Mouse (Mus musculus): ENCODE results near the gene Mpzl3.

Mpzl3 gene

DNA sequence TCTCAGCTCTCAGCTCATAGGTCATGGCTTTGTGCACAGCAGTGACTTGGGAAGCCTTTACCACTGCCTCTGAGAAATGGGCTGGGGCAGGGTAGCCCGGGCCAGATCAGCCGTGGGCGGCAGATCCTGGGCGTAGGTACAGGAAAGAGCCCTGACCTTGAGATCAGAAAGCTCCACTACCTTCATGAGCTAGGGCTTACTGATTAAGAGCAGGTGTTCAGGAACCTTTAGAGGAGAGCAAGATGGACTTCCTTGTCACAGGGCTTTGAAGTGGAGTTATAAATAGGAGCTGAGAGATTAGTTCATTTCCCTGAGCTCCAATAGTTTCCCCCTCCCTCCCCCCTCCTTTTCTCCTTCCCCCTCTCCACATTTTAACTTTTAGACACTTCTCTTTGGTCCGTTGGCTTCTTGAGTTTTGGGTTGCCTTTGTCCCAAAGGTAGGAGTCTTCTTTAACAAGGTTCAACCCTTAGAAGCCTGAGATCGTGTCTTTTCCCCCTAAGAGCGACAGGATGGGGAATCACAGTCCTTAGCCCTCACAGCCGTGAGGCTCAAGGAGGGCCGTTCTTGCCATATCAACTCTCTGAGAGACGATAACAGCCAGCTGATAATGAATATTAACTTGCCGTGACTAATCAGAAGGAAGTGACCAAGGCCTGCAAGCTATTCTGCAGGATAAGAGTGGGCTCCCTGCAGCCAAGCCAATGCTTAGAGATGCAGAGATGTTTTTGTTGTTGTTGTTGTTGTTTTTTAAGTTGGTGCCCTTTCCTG is 48.4 kb downstream of the Mpzl3 start:
- DNase-seq (ENCODE audit: low spot score), result no peak

DNA sequence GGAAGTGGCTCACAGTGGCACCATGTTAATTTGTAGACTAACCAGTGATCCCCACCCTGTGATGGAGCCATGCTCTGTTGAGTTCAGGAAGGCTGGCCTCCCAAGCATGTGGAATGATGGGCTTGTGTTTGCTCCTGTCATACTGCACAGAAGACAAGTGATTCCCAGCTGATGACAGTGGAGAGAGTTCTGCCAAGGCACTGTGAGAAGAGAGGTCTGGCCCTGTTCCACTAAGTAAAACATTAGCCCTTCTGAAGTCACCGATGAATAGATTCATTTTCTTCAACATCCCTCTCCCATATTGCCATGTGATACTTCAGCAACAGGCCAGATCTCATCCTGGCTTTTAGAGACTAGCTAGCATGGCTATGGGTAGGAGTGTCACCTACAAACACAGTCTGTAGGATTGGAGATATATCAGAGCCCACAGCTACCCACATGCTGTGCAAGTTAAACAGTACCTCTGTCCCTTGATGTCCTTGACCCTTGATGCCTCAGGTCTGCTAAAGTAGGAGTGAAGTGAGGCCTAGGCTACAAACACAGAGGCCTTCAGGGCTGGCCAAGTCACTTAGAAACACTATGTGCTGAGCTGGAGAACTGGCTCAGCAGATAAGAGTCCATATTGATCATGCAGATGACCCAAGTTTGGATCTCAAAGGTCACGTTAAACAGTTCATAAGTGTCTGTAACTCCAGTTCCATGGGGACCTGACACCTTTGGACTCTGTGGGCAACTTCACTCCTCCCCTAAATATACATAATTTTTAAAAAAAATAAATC is 50.8 kb downstream of the Mpzl3 start:
- DNase-seq (ENCODE audit: low spot score), result no peak

- DNase-seq (ENCODE audit: low spot score), result peak; percentile 25
These were observed 60.7 kb downstream of the Mpzl3 start for GRCm38 (mm10) chr9:45115706-45116105.

DNA sequence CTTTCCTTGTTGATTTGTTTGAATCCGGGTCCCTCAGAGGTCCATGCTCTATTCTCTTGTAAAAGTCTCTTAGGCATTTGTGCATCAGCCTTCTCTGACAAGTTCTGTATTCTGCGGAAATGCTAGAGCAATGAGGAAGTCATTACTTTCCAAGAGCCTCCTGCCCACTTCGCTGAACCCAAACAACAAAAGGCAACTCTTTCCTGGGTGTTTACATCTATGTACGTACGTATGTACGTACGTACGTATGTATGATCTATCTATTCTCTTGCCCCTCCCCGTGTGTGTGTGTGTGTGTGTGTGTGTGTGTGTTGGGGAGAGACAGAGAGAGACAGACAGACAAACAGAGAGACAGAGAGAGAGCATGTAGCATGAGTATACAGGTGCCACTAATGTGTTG is 61.8 kb downstream of the Mpzl3 start:
- no peak for DNase-seq (ENCODE audit: low spot score)

DNA sequence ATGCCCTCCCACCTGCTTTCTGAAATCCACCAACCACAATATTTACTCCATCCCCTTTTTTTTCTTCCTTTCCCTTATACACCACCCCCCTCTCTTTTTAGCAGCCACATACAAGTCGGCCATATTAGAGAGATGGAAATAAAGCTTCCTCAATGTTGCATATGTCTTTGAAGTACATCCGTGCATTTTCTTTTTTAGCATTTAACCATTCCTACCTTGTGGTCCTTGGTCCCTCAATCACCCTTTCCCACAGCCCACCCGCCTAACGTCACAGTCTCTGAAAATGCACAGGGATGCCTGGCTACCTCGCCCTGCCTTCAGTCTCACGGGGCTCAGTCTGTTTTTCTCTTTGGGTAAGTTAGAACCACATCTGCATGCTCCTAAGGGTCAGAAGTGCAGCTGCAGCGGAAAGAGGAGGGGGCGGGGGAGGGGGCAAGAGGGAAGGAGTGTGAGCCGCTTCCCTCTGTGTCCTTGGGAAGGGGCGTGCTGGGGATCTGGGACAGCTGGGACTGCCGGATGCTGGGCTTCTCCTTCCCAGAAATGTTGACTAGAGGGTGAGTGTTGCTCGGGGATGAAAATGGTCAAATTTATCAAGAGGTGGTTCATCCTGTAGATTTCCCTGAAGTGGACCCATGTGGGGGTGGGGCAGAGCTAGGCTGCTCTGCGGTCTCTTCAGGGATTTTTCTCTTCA is 62.9 kb downstream of the Mpzl3 start, which contains the start of gene Scn2b:
TSS of gene Scn2b (plus strand) at position 42 of the 691 bp plus-strand sequence.
- DNase-seq (ENCODE audit: low spot score), result no peak

- no peak for DNase-seq (ENCODE audit: low spot score)
These were observed 63.6 kb downstream of the Mpzl3 start for GRCm38 (mm10) chr9:45118552-45118951.

DNA sequence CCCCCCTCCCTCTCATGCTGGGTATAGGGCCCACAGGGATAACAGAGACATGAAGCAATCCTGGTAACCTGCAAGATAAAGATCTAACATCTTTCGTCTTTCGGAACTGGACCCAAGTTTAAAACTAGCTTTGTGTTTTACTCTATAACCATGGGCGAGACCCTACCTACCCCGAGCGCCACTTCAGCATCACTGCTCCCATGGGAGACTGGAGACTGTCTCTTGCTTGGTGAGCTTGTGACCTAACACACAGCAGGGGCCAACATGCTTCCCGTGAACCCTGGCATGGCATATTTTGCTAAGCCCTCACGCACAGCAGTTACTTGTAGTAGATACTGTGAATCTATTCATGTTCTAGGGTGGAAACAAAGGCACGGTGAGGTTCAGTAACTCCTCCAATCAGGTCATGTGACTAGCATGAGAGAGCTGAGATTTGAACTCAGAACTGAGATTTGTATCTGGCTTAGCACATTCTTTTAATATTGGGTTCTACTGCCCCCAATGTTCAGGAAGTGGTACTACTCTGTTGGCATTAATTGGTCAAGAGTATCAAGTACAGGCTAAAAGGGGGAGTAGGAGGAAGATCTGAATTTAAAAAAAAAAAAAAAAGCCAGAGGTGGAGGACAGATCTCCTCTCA is 64.4 kb downstream of the Mpzl3 start:
- DNase-seq (ENCODE audit: low spot score), result no peak

GRCm38 (mm10) chr9:45119954-45120530 is 65.1 kb downstream of the Mpzl3 start:
- DNase-seq (ENCODE audit: low spot score), result no peak

DNA sequence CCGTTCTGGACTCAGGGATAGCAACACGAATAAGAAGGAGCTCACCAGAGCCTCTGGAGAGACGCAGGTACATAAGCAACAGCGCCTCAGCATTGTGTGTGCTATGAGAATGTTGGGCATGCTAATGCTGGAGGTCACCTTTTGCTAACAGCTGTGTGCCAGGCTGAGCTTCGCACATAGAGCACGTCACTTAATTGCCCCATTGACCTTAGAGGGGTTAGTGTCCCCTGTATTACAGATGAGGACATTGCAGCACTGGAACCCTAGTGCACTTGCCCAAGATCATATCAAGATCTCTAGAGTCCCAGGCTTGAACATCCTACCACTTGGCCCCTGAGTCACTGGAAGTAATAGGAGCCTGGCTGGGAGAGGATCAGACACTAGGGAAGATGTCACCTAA is 65.6 kb downstream of the Mpzl3 start:
- DNase-seq (ENCODE audit: low spot score), result no peak

GRCm38 (mm10) chr9:45121001-45121400 is 66.0 kb downstream of the Mpzl3 start:
- no peak for DNase-seq (ENCODE audit: low spot score)

DNA sequence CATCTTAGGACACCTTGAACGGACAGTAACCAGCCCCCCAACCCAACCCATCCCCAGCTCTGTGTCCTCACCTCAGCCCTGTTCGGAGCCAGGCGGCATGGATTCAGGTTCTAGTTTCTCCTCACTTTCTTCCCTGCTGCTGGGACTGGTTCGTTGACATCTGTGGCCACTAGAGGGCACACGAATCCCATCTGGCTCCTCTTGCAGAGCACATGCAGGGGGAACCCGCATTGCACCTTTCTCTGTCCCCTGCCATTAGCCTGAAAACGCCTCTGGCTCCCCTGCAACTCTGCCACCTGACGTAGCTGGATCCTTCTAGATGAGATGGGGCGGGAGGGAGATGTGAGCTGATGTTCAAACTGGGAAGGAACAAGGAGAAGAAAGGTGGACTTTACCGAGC is 66.8 kb downstream of the Mpzl3 start:
- DNase-seq (ENCODE audit: low spot score), result peak; percentile 77

GRCm38 (mm10) chr9:45122209-45122761 is 67.3 kb downstream of the Mpzl3 start:
- peak; percentile 45 for DNase-seq (ENCODE audit: low spot score)

GRCm38 (mm10) chr9:45125211-45125610 is 70.2 kb downstream of the Mpzl3 start:
- DNase-seq (ENCODE audit: low spot score), result no peak

- no peak for DNase-seq (ENCODE audit: low spot score)
These were observed 72.0 kb downstream of the Mpzl3 start for GRCm38 (mm10) chr9:45126941-45127340.
